7 mouse cellular contexts compared by ENCODE assay signal in genomic region chr14:8159141-8159540, GRCm38 (mm10).
"Had no signal": no experiment of that assay in that cellular context is flagged by ENCODE, and none has a peak within 500 bp of the region (broad histone marks: within the 10 kb centered on the region; RNA-seq: fewer than 3 reads in every experiment).

No protein-coding gene starts in this region.

- DNase-seq: lung, adult 2 months; lung, postnatal 14 days; lung, postnatal 36 days; right cerebral cortex, postnatal 14 days; thymus, adult 2 months; thymus, postnatal 25 days; thymus, postnatal 4 days had no signal
